Mouse (Mus musculus) G1E (cell line): ENCODE results near the gene Pard6b. TPM values are rescaled to one million over a fixed set of nuclear protein-coding genes. Genes with fewer than 3 reads are reported as not detected.

Experiments
- ATAC-seq: 2 replicates; pipeline ENCODE4 v1.8.0; 2016; ENCODE audit warnings: mild to moderate bottlenecking; ENCODE audit not compliant: insufficient number of reproducible peaks, poor library complexity, low FRiP score, severe bottlenecking; ENCODE audit errors: extremely low read depth
- DNase-seq: peaks from one replicate; pipeline ENCODE4 v3.0.0; 2012; ENCODE audit warnings: low spot score
- H3K27me3 ChIP-seq: 2 replicates; pipeline ENCODE4 v1.6.1; 2012; ENCODE audit warnings: mild to moderate bottlenecking, low read length, inconsistent platforms; ENCODE audit not compliant: insufficient read depth
- H3K36me3 ChIP-seq: replicated peaks from 2 replicates; pipeline ENCODE3; 2012; ENCODE audit warnings: mild to moderate bottlenecking, inconsistent platforms
- H3K4me1 ChIP-seq: 2 replicates; pipeline ENCODE4 v1.6.1; 2012; ENCODE audit warnings: low read depth, low read length, inconsistent platforms, mixed read lengths; ENCODE audit not compliant: insufficient read depth
- H3K4me3 ChIP-seq: 2 replicates; pipeline ENCODE4 v1.5.1; 2012; ENCODE audit warnings: low read depth, mild to moderate bottlenecking, inconsistent platforms, low read length, moderate library complexity, mixed read lengths
- H3K9me3 ChIP-seq: replicated peaks from 2 replicates; pipeline ENCODE4 v1.6.1; 2012; ENCODE audit warnings: inconsistent platforms
- CTCF ChIP-seq: IDR thresholded peaks from 2 replicates; pipeline ENCODE4 v1.5.1; 2012; ENCODE audit warnings: low read depth, low read length, inconsistent platforms, mixed read lengths
- GATA1 ChIP-seq: IDR thresholded peaks from 2 replicates; pipeline ENCODE4 v1.6.1; 2012; ENCODE audit warnings: borderline replicate concordance, low read length, inconsistent platforms, mixed read lengths
- GATA2 ChIP-seq: IDR thresholded peaks from 2 replicates; pipeline ENCODE4 v1.6.1; 2012; ENCODE audit warnings: low read depth, low read length, inconsistent platforms, borderline replicate concordance
- POLR2AphosphoS5 ChIP-seq: IDR thresholded peaks from 2 replicates; pipeline ENCODE4 v1.6.1; 2012; ENCODE audit warnings: low read depth, low read length, inconsistent platforms; ENCODE audit not compliant: insufficient replicate concordance
- TAL1 ChIP-seq: conservative IDR thresholded peaks from 2 replicates; pipeline ENCODE4 v1.6.1; 2012; ENCODE audit warnings: low read depth, low read length, inconsistent platforms, mixed read lengths
- polyA plus RNA-seq: library from polyadenylated mRNA; stranded (reverse); fragments of >175 nt; gene quantifications from 2 replicates; pipeline ENCODE4 v1.2.3, GENCODE M21; 2012
- total RNA-seq, 2 experiments: library from RNA; stranded (forward) in 1 of 2; stranded (reverse) in 1 of 2; fragments of 200-1000 nt in 1 of 2; fragments of >200 nt in 1 of 2; fragmentation: Nextera tagmentation in 1 of 2; gene quantifications; 2 replicates each; pipeline ENCODE4 v1.2.3; 2014 to 2017

Gene Pard6b
- total and polyA plus RNA-seq, 3 experiments = 4.8 to 5.5 (median 4.8) TPM

DNA sequence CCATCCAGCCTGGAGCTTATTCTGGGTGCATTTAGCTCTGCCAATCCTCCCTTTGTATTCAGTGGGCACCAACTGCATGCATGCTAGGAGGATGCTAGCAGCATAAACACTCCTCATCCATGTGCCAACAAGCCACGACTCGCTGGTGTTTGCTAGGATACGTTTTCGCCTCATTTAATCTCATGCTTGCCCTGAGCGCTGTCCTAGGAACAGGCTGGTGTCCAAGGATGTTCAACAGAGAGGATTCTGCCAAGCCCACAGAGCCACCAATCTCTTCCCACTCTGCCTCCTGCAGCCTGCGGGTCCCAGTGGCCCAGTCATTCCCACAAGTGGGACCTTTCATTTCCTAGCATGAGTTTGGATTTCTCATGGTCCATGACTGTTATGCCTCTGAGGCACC, 38.8 kb upstream of the Pard6b start:
- Histone ChIP-seq H3K36me3 (no peaks in the 10 kb centered on the region), H3K9me3 (no peaks in the 10 kb centered on the region), H3K4me1 (no peaks in the 10 kb centered on the region), H3K4me3 (no peak overlapping the region), H3K27me3 (peaks cover 2% of the 10 kb centered on the region)
- no peak for DNase-seq
- TF ChIP-seq GATA2 = no peak
- TF ChIP-seq TAL1 = no peak
- TF ChIP-seq CTCF = no peak
- TF ChIP-seq POLR2AphosphoS5 = no peak
- TF ChIP-seq GATA1 = no peak
- ATAC-seq = no peak

DNA sequence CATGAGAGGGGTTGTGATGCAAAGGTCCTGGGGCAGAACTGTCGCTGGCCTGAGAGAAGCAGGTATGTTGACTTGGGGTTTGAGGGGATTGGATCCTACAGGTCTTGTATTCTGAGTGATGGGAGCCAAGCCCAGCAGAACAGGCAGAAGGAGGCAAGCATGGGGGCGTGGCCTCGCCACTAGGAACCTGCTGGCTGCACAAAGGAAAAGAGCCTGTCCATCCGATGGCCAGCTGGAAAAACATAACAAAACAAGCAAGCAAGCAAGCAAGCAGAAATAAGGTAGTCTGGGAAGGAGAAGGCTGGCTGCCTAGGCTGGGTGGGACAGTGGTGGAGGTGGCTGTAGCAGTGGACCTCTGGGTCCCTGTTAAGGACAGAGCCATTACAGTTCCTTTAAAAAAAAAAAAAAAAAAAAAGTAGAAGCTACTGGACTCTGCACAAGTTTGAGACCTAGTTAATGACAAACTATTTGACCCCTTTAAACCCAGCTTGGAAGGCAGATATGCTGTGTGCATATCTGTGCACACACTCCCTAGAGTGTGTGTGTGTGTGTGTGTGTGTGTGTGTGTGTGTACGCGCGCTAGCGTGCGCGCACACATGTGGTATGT, 36.0 kb upstream of the Pard6b start:
- no peak for TF ChIP-seq CTCF
- no peak for TF ChIP-seq GATA1
- TF ChIP-seq TAL1 = no peak
- no peak for TF ChIP-seq POLR2AphosphoS5
- TF ChIP-seq GATA2 = no peak
- ATAC-seq (no peak), DNase-seq (no peak)
- H3K4me3 ChIP-seq = no peak overlapping the region
- H3K4me1 ChIP-seq = peaks cover 6% of the 10 kb centered on the region
- peaks cover 16% of the 10 kb centered on the region for H3K27me3 ChIP-seq
- H3K9me3 ChIP-seq = no peaks in the 10 kb centered on the region
- H3K36me3 ChIP-seq = no peaks in the 10 kb centered on the region

DNA sequence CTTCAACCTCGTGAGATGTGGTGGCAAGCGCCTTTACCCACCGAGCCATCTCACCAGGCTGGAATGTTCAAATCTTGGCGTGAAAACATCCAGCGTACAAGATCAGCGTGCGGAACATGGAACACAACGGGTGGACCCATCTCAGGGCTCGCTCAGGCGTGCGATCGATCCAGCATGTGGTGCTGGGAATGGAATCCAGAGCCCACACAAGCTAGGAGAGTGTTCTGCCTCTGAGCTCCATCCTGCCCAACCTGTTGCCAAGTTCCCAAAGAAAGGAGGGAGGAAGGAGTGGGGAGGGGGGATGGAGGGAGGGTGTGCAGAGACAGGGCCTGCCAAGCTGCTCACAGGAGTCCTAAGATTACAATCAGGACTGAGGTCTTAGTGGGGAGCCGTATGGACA, 35.4 kb upstream of the Pard6b start:
- ATAC-seq (no peak), DNase-seq (no peak)
- Histone ChIP-seq H3K4me3 (no peak overlapping the region), H3K36me3 (no peaks in the 10 kb centered on the region), H3K9me3 (no peaks in the 10 kb centered on the region), H3K4me1 (peaks cover 10% of the 10 kb centered on the region), H3K27me3 (peaks cover 21% of the 10 kb centered on the region)
- no peak for TF ChIP-seq CTCF
- TF ChIP-seq POLR2AphosphoS5 = no peak

DNA sequence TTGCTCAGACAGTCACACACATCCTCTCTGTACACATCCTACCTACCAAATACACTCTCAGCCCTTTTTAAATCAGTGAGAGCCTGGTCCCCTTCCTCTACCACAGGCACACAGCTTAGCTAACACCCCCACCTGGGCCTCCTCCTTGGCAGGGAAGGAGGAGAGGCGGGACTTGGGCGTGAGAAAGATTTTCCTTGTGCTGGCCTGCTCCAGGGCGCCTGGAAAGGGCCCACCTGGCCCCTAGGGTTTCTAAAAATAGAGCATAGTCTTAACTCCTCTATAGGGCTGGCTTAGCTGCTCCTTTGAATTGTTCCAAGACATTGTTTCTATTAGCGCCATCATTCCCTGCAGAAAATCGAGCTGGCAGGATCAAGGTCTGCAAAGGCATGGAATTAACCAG, 35.0 kb upstream of the Pard6b start:
- TF ChIP-seq POLR2AphosphoS5 (no peak), CTCF (no peak), GATA2 (no peak), TAL1 (no peak), GATA1 (no peak)
- no peaks in the 10 kb centered on the region for H3K9me3 ChIP-seq
- ATAC-seq (no peak), DNase-seq (no peak)
- H3K36me3 ChIP-seq = no peaks in the 10 kb centered on the region
- no peak overlapping the region for H3K4me3 ChIP-seq
- H3K27me3 ChIP-seq = peaks cover 25% of the 10 kb centered on the region
- H3K4me1 ChIP-seq = peaks cover 15% of the 10 kb centered on the region

DNA sequence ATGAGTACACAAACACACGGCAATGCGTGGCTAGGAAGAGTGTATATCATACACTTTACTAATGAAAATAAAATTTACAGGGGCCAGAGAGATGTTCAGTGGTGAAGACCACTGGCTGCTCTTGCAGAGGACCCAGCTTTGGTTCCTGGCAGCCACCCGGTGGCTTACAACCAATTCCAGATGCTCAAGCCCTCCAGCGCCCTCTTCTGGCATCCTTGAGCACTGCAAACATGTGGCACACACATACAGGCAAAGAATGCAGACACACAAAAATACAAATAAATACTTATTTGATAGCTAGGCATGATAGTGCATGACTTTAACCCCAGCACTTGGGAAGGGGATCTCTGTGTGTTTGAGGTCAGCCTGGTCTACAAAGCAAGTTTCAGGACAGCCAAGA, 34.3 kb upstream of the Pard6b start:
- TF ChIP-seq CTCF = no peak
- no peak for TF ChIP-seq GATA2
- no peak for TF ChIP-seq POLR2AphosphoS5
- TF ChIP-seq GATA1 = no peak
- no peak for TF ChIP-seq TAL1
- H3K4me3 ChIP-seq = no peak overlapping the region
- peaks cover 15% of the 10 kb centered on the region for H3K4me1 ChIP-seq
- no peak for ATAC-seq
- DNase-seq = no peak
- no peaks in the 10 kb centered on the region for H3K36me3 ChIP-seq
- no peaks in the 10 kb centered on the region for H3K9me3 ChIP-seq
- peaks cover 32% of the 10 kb centered on the region for H3K27me3 ChIP-seq

DNA sequence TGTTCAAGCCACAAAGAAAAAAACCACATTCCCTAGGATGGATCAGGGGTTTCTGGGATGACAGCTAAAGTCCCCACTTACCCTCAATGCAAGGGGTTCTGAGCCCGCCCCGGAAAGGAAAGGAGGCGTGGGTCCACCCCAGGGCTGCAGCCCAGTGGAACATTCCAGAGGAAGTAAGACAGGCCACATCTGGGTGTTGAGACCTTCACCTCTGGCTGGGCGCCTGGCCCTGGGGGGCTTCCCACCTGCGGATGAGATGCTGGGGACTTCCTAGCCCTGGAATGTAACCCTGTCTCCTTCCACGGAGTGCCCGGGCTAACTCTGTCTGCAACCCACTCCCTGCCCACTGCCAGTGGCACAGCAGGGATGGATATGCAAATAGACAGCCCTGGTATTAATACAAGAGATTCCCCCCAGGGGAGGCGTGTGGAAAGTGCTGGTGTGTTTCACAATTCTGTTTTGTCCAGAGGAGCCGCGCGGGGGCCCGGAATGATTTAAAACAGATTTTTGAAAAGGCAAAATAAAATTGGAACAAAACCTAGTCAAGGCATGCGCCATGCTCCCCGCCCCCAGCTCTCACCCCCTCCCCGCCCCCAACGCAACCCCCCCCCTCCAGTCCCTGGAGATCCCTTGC, 31.7 kb upstream of the Pard6b start:
- no peaks in the 10 kb centered on the region for H3K36me3 ChIP-seq
- ATAC-seq = no peak; the same call in 1 of the 2 replicates

More for the DNA sequence above, 31.7 kb upstream of the Pard6b start:
- peaks cover 37% of the 10 kb centered on the region for H3K27me3 ChIP-seq
- H3K4me3 ChIP-seq = no peak overlapping the region
- DNase-seq = no peak
- H3K9me3 ChIP-seq = no peaks in the 10 kb centered on the region
- TF ChIP-seq GATA1 (no peak), GATA2 (no peak), POLR2AphosphoS5 (no peak), TAL1 (no peak), CTCF (no peak)
- peaks cover 15% of the 10 kb centered on the region for H3K4me1 ChIP-seq
